Comparison of ENCODE assay signal across 14 mouse cellular contexts in genomic region chr3:84474981-84475775, GRCm38 (mm10).
"Had no signal": no experiment of that assay in that cellular context is flagged by ENCODE, and none has a peak within 500 bp of the region (broad histone marks: within the 10 kb centered on the region; RNA-seq: fewer than 3 reads in every experiment).

No protein-coding gene starts in this region.

- H3K4me2 ChIP-seq: limb, embryonic 12.5 days; midbrain, embryonic 13.5 days; neural tube, embryonic 15.5 days had no signal

- H3K9me3 ChIP-seq: limb, embryonic 12.5 days; midbrain, embryonic 13.5 days; neural tube, embryonic 15.5 days had no signal

- DNase-seq: kidney, adult 8-10 months; kidney, postnatal 36 days; layer of hippocampus, adult 9-11 months; lung, postnatal 36 days; right cerebral cortex, adult 18-20 months; right cerebral cortex, postnatal 25 days; thymus, adult 2 months; thymus, postnatal 25 days had no signal

- H3K9ac ChIP-seq: limb, embryonic 12.5 days; midbrain, embryonic 13.5 days; neural tube, embryonic 15.5 days had no signal

- H3K4me3 ChIP-seq: limb, embryonic 12.5 days; midbrain, embryonic 13.5 days; myocyte; neural tube, embryonic 15.5 days had no signal

- ATAC-seq: inflammation-experienced regulatory T-cells, adult 6 months; intestine, postnatal 0 days; midbrain, embryonic 13.5 days had no signal

- H3K27ac ChIP-seq: limb, embryonic 12.5 days; midbrain, embryonic 13.5 days; neural tube, embryonic 15.5 days had no signal

- H3K36me3 ChIP-seq: limb, embryonic 12.5 days; midbrain, embryonic 13.5 days; neural tube, embryonic 15.5 days had no signal
